Comparison of ENCODE assay signal across 8 mouse cellular contexts in genomic region chr8:48554762-48555545, GRCm38 (mm10).
DNase-seq lines count a peak whose midpoint lies in the region; ATAC-seq and TF ChIP-seq lines count a peak whose summit lies in the region.

No protein-coding gene starts in this region.

- peak; percentile 81 for ATAC-seq in frontal cortex, adult (ENCODE audit: low TSS enrichment)
- ATAC-seq in hematopoietic stem cell, adult 5-6 weeks (replicated peaks in 1 of 2; ENCODE audit: insufficient read depth in 1 of 2, low FRiP score in 2 of 2, low TSS enrichment in 1 of 2, low read depth in 1 of 2, poor library complexity in 2 of 2, severe bottlenecking in 2 of 2) = peak; percentile 57 to 72
- ATAC-seq in lung, postnatal 0 days = peak; percentile 93

- TF ChIP-seq EP300 in lung, postnatal 0 days (IDR thresholded peaks at IDR 0.05) = no peak

- H3K36me3 ChIP-seq in lung, postnatal 0 days (ENCODE audit: insufficient read depth, low read length) = no peaks in the 10 kb centered on the region

- WGBS in lung, postnatal 0 days = 1% methylated on average over 69 of the region's 86 CpGs

- H3K9me3 ChIP-seq in lung, postnatal 0 days (ENCODE audit: low read length) = no peaks in the 10 kb centered on the region

- TF ChIP-seq CTCF in lung, postnatal 0 days (IDR thresholded peaks at IDR 0.05) = no peak

- peak; percentile 91 for DNase-seq in MN1 (ENCODE audit: low spot score)
- DNase-seq in cerebellum, adult 8-10 months = peak; percentile 11
- peak; percentile 70 for DNase-seq in layer of hippocampus, adult 9-11 months
- peak; percentile 56 for DNase-seq in lung, postnatal 0 days (ENCODE audit: low spot score)
- peak; percentile 63 to 71 for DNase-seq in right cerebral cortex, adult 2 months (ENCODE audit: low spot score in 2 of 2)
- no peak for DNase-seq in natural killer cell, adult 2 months (ENCODE audit: low spot score in 2 of 2)

- H3K4me2 ChIP-seq in lung, postnatal 0 days (replicated peaks; ENCODE audit: low read depth, low read length) = peak overlapping the region; percentile 93

- peaks cover 11% of the 10 kb centered on the region for H3K27me3 ChIP-seq in lung, postnatal 0 days (replicated peaks; ENCODE audit: insufficient read depth, low read length)

- peak overlapping the region; percentile 55 for H3K4me3 ChIP-seq in lung, postnatal 0 days (ENCODE audit: low read depth, low read length)

- no peak overlapping the region for H3K27ac ChIP-seq in lung, postnatal 0 days (ENCODE audit: low read length)

- H3K9ac ChIP-seq in lung, postnatal 0 days (replicated peaks; ENCODE audit: low read depth) = no peak overlapping the region

- peaks cover 3% of the 10 kb centered on the region; the same call in 1 of the 2 replicates for H3K4me1 ChIP-seq in lung, postnatal 0 days (ENCODE audit: insufficient read depth, low read depth, low read length)

Comparison
In these comparisons a context has a peak if more than half of its experiments do, and no peak if none do; other contexts are left out.
1. DNase-seq: peak in MN1 (single experiment), cerebellum, adult 8-10 months (single experiment), layer of hippocampus, adult 9-11 months (single experiment), lung, postnatal 0 days (single experiment) and right cerebral cortex, adult 2 months (2 of 2); none in natural killer cell, adult 2 months (0 of 2).
2. Peak in every context shown above with its lines, with median percentiles within 50 percentile points of each other: ATAC-seq.